Mouse (Mus musculus) adipose tissue, adult 10 weeks (tissue): Measurements from ENCODE around the gene Zfp622. TPM values are rescaled to one million over a fixed set of nuclear protein-coding genes. Genes with fewer than 3 reads are reported as not detected.

Source experiments
- polyA plus RNA-seq: library from polyadenylated mRNA; stranded (reverse); fragments of 350-450 nt; fragmentation: Illumina TruSeq; extraction: RNeasy Lipid Tissue Mini Kit (QIAGEN cat#74804); gene quantifications from one replicate; pipeline ENCODE4 v1.2.3, GENCODE M21; 2014; ENCODE audit warnings: low read depth, low replicate concordance

Gene Zfp622
- 35.6 TPM for polyA plus RNA-seq

DNA sequence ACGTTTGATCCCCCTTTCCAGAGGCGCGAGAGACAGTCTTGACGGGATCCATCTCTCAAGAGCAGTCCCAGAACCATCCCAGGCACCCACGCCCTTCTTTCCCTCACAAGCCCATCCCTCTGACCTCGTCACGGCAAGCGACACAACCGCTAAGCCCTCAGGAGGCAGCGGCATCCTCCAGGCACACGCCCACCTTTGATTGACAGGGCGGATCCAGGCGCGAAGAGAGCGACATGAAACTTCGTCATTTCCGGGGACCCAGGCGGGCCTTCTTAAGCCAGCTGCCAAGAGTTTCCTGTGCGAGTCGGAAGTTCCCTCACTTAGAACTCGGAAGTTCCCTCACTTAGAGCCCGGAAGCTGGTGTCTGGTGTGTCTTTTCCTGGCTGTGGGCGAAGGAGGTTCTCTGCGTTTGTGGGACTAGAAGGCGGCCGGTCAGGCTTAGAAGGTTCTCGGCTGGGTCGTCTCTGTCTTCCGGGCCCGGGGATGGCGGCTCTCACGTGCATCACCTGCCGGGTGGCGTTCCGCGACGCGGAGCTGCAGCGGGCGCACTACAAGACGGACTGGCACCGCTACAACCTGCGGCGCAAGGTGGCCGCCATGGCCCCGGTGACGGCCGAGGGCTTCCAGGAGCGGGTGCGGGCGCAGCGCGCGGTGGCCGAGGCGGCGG is at the start of gene Zfp622:
Gene Zfp622, plus strand, starts transcription at position 300 of the 667 bp plus-strand sequence.

Other genes with a start within 250 kb of the Zfp622 start
- gene Retreg1, start 141.2 kb upstream of the Zfp622 start, polyA plus RNA-seq: 31.1 TPM